Mouse (Mus musculus) stomach, embryonic 14.5 days (tissue): Measurements from ENCODE around the gene 2310061I04Rik. TPM values are rescaled to one million over a fixed set of nuclear protein-coding genes. Genes with fewer than 3 reads are reported as not detected.
A peak's percentile ranks its signal among the peaks of the same experiment; 100 is the strongest.

Experiments
- ATAC-seq: fragments of 200-750 bp; cut with Nextera tagmentation; 2 replicates; pipeline ENCODE4 v1.8.0; 2017; ENCODE audit warnings: low read depth, moderate TSS enrichment; ENCODE audit not compliant: insufficient number of reproducible peaks, insufficient read depth, low FRiP score
- H3K27ac ChIP-seq: fragments of 300-500 bp; sonication (generic); 2 replicates; pipeline ENCODE4 v1.5.1; 2014; ENCODE audit warnings: mild to moderate bottlenecking, low read length, moderate library complexity, mixed read lengths
- H3K27me3 ChIP-seq: fragments of 300-500 bp; sonication (generic); 2 replicates; pipeline ENCODE4 v1.6.1; 2014; ENCODE audit warnings: low read length, control low read depth, mixed read lengths; ENCODE audit not compliant: control insufficient read depth, insufficient read depth
- H3K36me3 ChIP-seq: fragments of 300-500 bp; sonication (generic); 2 replicates; pipeline ENCODE4 v1.6.1; 2014; ENCODE audit warnings: mild to moderate bottlenecking, control low read depth, low read length, moderate library complexity, mixed read lengths; ENCODE audit not compliant: control insufficient read depth, insufficient read depth
- H3K4me1 ChIP-seq: fragments of 300-500 bp; sonication (generic); 2 replicates; pipeline ENCODE4 v1.6.1; 2014; ENCODE audit warnings: low read length, control low read depth, mixed read lengths; ENCODE audit not compliant: control insufficient read depth, insufficient read depth
- H3K4me2 ChIP-seq: fragments of 300-500 bp; sonication (generic); replicated peaks from 2 replicates; pipeline ENCODE4 v1.6.1; 2014; ENCODE audit warnings: low read depth, low read length, control low read depth
- H3K4me3 ChIP-seq: fragments of 300-500 bp; sonication (generic); 2 replicates; pipeline ENCODE4 v1.5.1; 2014; ENCODE audit warnings: low read depth, low read length, control low read depth
- H3K9ac ChIP-seq: fragments of 300-500 bp; sonication (generic); replicated peaks from 2 replicates; pipeline ENCODE4 v1.6.1; 2014; ENCODE audit warnings: low read depth, mild to moderate bottlenecking, control low read depth, low read length, moderate library complexity, mixed read lengths
- H3K9me3 ChIP-seq: fragments of 300-500 bp; sonication (generic); 2 replicates; pipeline ENCODE4 v1.6.1; 2016; ENCODE audit warnings: low read depth, low read length, control low read depth; ENCODE audit not compliant: control insufficient read depth
- WGBS: fragments of 180-500 bp; shearing (Covaris S2); extraction: QIAGEN DNeasy Blood & Tissue Kit; methylation state at CpG from one replicate; pipeline ENCODE4 v1.1.7; 2014; 5-methylcytosine and 5-hydroxymethylcytosine counted together
- polyA plus RNA-seq: library from polyadenylated mRNA; unstranded; fragments of >200 nt; fragmentation: Nextera tagmentation; extraction: Ambion mirVana; gene quantifications from 2 replicates; pipeline ENCODE4 v1.2.1, GENCODE M21; 2014

2310061I04Rik gene
- polyA plus RNA-seq, 1 experiment from 2014 or later, result 29.8 TPM

DNA sequence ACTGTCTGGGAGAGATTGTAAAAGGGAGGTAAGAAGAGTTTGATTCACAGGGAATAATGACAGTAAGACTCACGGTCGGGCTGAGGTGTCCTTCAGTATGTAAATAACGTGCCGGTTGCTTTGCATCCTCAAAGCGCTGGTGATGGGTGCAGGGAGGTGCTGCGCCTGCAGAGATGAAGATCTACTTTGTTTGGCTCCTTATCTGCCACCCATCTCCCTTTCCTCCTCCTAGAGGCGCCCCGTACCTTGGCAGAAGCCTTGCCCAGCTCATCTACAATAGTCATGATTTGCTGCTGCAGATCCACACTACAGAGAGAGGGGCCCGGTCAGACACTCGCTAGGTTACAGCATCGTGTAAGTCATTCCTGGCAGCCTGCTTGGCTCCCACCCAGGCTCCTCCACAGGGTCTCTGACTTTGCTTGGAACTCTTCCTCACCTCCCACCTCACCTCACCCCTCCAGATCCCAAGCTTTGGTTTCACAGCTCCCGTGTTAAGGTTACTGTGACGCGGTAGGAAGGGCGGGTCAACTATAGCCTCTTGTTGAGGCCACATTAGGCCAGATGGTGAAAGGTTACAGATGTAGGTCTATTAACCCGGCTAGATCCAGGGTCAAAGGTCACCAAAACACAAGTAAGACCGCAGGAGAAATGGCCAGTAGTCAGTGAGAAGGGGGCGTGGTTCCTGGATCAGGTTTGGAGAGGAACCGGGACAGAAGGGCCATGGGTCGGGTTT is 12.1 kb upstream of the 2310061I04Rik start:
- peak; percentile 20 for ATAC-seq
- no peaks in the 10 kb centered on the region for H3K9me3 ChIP-seq
- H3K4me3 ChIP-seq, result peak overlapping the region; percentile 70
- peak overlapping the region; percentile 71 for H3K9ac ChIP-seq
- peaks cover 45% of the 10 kb centered on the region for H3K36me3 ChIP-seq
- peaks cover 9% of the 10 kb centered on the region for H3K4me1 ChIP-seq
- no peaks in the 10 kb centered on the region for H3K27me3 ChIP-seq
- 16% methylated on average over 20 of the region's 20 CpGs for WGBS
- peak overlapping the region; percentile 96 for H3K4me2 ChIP-seq
- peak overlapping the region; percentile 69; the same call in 1 of the 2 replicates for H3K27ac ChIP-seq

DNA sequence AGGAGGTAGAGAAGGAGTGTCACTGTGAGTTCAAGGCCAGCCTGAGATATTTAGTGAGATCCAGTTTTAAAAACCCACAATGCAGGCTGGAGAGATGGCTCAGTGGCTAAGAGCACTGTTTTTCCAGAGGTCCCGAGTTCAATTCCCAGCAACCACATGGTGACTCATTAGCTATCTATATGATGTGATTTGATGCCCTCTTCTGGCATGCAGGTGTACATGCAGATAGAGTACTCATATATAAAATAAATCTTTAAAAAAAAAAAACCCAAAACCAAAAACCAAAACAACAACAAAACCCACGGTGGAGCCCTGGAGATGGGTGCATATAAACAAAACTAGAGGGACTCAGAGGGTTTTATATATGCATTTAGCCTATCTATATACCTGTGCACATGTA is 10.4 kb upstream of the 2310061I04Rik start:
- no peak for ATAC-seq
- no peak overlapping the region for H3K4me2 ChIP-seq
- H3K36me3 ChIP-seq, result peaks cover 41% of the 10 kb centered on the region
- no peaks in the 10 kb centered on the region for H3K27me3 ChIP-seq
- no peak overlapping the region for H3K9ac ChIP-seq
- H3K4me3 ChIP-seq, result no peak overlapping the region
- H3K9me3 ChIP-seq, result no peaks in the 10 kb centered on the region
- 80% methylated on average over 2 of the region's 2 CpGs for WGBS
- no peak overlapping the region for H3K27ac ChIP-seq
- peaks cover 9% of the 10 kb centered on the region for H3K4me1 ChIP-seq

DNA sequence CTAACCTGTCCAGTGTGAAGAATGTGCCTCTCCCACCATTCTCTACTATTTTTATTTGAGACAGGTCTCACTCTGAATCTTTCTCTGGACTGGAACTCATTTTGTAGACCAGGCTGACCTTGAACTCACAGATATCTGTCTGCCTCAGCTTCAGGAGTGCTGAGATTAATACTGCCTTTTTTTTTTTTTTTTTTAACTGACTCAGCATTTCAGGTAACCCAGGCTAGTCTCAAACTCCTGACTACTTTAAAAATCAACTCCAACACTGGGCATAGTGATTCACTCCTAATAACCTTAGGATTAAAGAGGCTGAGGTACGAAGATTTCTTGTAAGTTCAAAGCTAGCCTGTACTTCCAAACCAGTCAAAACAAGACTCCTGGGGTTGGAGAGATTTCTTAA is 8.4 kb upstream of the 2310061I04Rik start:
- Histone ChIP-seq H3K9ac (no peak overlapping the region), H3K4me3 (no peak overlapping the region), H3K36me3 (peaks cover 38% of the 10 kb centered on the region), H3K4me1 (peaks cover 9% of the 10 kb centered on the region), H3K4me2 (no peak overlapping the region), H3K27me3 (no peaks in the 10 kb centered on the region), H3K27ac (no peak overlapping the region), H3K9me3 (no peaks in the 10 kb centered on the region)
- WGBS, result 94% methylated on average over 1 of the region's 1 CpGs
- no peak for ATAC-seq

DNA sequence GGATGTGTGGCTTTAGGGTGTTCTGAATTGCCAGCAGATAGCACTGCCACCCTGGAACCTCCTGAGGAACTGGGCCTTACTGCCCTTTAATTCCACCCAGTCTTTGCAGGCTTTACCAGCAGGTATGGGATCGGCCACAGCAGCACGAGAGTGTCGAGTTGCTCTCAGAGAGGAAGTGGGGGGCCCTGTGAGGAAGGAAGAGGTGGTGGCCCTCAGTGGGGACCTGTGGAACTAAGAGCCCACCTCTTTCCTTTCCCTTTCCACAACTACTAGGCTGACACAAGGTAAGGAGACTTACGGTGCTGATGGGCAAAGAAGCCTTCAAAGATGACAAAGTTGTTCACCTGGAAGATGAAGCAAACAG is 6.7 kb upstream of the 2310061I04Rik start:
- ATAC-seq, result no peak
- Histone ChIP-seq H3K4me1 (peaks cover 4% of the 10 kb centered on the region), H3K4me2 (no peak overlapping the region)

DNA sequence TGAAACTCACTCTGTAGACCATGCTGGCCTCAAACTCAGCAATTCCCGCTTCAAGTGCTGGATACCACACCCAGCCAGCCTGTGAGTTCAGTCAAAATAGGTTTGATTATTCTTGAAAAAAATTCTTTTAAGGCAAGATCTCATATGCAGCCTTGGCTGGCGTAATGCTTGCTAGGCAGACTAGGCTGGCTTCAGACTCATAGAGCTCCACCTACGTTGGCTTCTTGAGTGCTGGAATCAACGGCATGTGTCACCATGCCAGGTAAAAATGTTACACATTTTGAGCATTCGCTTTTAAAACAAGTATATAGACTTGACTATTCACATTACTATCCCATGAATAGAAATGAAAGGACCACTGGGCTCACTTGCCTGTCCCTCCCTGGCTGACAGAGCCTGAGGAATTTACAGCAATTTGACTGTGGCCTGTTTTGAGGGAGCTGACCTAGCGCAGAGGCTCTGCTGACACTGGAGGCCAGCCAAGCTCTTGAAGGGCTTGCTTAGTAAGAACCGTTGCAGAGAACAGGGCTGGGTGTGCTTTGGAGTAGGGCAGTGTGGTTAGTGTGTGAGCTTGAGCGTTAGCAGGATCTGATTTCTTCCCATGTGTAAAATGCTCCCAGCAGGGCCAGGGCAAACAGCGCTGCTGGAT is 6.2 kb upstream of the 2310061I04Rik start:
- no peak overlapping the region for H3K4me3 ChIP-seq
- H3K27me3 ChIP-seq, result no peaks in the 10 kb centered on the region
- 90% methylated on average over 9 of the region's 9 CpGs for WGBS
- H3K4me2 ChIP-seq, result no peak overlapping the region
- no peaks in the 10 kb centered on the region for H3K4me1 ChIP-seq
- H3K9ac ChIP-seq, result no peak overlapping the region
- H3K27ac ChIP-seq, result no peak overlapping the region
- no peaks in the 10 kb centered on the region for H3K9me3 ChIP-seq
- H3K36me3 ChIP-seq, result peaks cover 50% of the 10 kb centered on the region
- no peak for ATAC-seq

More for the DNA sequence above, 6.7 kb upstream of the 2310061I04Rik start:
- Histone ChIP-seq H3K27me3 (no peaks in the 10 kb centered on the region), H3K27ac (no peak overlapping the region), H3K9ac (no peak overlapping the region), H3K9me3 (no peaks in the 10 kb centered on the region), H3K36me3 (peaks cover 50% of the 10 kb centered on the region), H3K4me3 (no peak overlapping the region)
- 82% methylated on average over 4 of the region's 4 CpGs for WGBS

DNA sequence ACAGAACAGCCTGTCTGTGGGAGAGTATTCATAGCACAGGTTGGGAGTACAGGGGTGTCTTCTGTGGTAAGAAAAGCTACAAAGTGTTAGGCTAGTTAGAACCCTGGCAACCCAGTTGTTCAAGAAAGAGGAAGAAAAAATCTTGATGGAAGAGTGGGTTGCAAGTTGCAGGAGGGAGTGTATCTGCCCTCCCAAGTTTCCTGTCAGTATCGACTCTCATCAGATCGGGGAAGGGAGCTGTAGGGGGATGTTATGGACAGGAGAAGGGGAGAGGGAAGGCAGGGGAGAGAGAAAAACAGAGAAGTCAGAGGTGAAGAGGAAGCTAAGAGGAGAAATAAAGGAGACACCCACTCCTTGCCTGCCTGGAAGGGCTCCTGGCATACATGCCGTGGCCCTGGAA is 3.4 kb upstream of the 2310061I04Rik start:
- whole genome bisulfite sequencing, result 81% methylated on average over 3 of the region's 3 CpGs
- Histone ChIP-seq H3K36me3 (peaks cover 33% of the 10 kb centered on the region), H3K4me2 (no peak overlapping the region), H3K4me3 (no peak overlapping the region), H3K9me3 (no peaks in the 10 kb centered on the region), H3K4me1 (peaks cover 12% of the 10 kb centered on the region; the same call in 1 of the 2 replicates), H3K27ac (no peak overlapping the region), H3K9ac (no peak overlapping the region), H3K27me3 (no peaks in the 10 kb centered on the region)
- ATAC-seq, result no peak

DNA sequence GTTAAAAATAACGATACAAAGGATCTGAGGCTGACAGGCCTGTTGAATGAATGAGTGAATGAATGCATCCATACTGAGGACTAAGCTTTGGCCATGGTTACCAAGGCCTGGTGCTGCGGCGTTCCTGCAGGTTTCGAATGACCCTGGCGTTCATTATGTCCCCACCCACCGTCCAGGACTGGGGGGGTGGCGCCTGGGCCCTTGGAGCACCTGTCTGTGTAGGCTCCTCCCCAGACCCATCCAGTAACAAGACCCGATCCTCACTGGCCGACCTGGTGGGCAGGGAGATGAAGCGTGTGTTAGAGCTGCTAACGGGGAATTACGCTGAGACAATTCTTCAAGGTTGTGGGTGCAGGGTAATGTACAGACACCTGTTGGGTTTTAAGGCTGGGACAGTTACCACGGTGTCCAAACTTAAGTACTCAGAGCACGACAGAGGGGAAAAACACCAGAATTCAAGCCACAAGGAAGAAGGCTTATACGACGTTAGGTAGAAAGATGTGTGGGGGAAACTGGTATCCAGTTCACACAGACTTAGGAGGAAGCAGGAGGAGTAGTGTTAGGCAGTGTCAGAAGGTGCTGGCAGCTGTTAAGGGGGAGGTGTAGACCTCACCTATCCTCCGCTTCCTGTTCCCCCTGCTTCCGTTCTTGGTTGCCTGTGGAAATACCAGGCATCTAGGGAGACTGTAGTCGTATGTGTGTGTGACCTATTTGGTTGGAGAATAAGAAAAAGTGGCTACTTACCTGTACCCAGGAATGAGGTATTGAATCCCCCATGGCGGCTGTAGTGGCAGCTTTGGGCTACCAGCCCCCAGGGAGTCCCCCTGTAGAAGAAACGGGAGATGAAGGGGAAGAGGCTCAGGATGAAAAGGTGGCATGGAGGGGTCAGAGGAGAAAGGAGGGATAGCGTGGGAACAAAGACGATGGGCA is 678 bp upstream of the 2310061I04Rik start:
- 42% methylated on average over 23 of the region's 23 CpGs for WGBS
- H3K4me1 ChIP-seq, result peaks cover 12% of the 10 kb centered on the region; the same call in 1 of the 2 replicates
- 0 out of 2 replicates have a peak overlapping the region, but pooled peaks have one; percentile 10 for H3K27ac ChIP-seq
- H3K4me3 ChIP-seq, result peak overlapping the region; percentile 86; the same call in 1 of the 2 replicates
- no peak overlapping the region; the same call in 1 of the 2 replicates for H3K9ac ChIP-seq
- peak; percentile 34; the same call in 1 of the 2 replicates for ATAC-seq
- peak overlapping the region; percentile 97 for H3K4me2 ChIP-seq
- H3K36me3 ChIP-seq, result peaks cover 33% of the 10 kb centered on the region
- no peaks in the 10 kb centered on the region for H3K27me3 ChIP-seq
- H3K9me3 ChIP-seq, result no peaks in the 10 kb centered on the region

DNA sequence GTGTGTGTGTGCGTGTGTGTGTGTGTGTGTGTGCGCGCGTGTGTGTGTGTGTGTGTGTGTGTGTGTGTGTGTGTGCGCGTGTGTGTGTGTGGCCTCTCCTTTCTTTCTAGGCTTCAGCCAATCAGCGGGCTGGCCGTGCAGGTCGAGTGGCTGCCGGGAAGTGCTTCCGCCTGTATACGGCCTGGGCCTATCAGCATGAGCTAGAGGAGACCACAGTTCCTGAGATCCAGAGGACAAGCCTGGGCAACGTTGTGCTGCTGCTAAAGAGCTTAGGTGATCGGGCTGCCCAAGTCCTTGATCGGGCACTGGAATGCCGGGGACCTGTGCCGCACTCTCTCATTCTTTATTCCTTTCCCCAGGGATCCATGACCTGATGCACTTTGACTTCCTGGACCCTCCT is 9.5 kb downstream of the 2310061I04Rik start:
- H3K27me3 ChIP-seq, result no peaks in the 10 kb centered on the region
- ATAC-seq, result no peak
- H3K9ac ChIP-seq, result no peak overlapping the region
- H3K27ac ChIP-seq, result no peak overlapping the region
- no peaks in the 10 kb centered on the region for H3K4me1 ChIP-seq
- no peak overlapping the region for H3K4me2 ChIP-seq
- peaks cover 78% of the 10 kb centered on the region for H3K36me3 ChIP-seq
- 91% methylated on average over 13 of the region's 17 CpGs for WGBS
- no peak overlapping the region for H3K4me3 ChIP-seq
- H3K9me3 ChIP-seq, result no peaks in the 10 kb centered on the region
